Mouse (Mus musculus) liver, postnatal 0 days (tissue): ENCODE data around the gene Gm20388.
A peak's percentile ranks its signal among the peaks of the same experiment; 100 is the strongest.

Experiments used
- CTCF ChIP-seq: sonication (generic); IDR thresholded peaks from 2 replicates; pipeline ENCODE4 v1.5.1; 2016; ENCODE audit warnings: antibody characterized with exemption, low read depth
- EP300 ChIP-seq: IDR thresholded peaks from 2 replicates; pipeline ENCODE4 v1.6.1; 2016; ENCODE audit warnings: antibody characterized with exemption, low read depth, mild to moderate bottlenecking

DNA sequence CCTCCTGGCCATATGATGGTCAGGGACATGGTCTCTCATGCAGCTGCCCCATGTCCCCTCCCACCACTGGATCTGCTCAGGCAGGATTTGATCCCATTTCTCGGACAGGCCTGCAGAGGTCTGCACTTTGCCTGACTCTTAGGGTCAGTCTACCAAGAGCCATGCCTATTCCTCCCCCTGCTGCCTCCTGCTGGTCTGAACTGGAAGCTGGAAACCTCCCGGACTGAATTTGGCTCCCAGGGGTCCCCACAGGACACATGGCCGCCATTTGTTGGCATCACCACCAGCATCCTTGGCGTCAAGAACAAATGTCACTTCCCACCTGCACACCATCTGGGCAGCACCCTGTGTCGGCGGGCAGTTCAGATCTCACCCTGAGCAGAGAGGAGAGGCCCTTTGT, 1402.8 kb downstream of the Gm20388 start:
- TF ChIP-seq CTCF (peak; percentile 27; the same call in 1 of the 2 replicates), EP300 (no peak)
